ENCODE assay signal across 21 mouse cellular contexts in genomic region chr16:57508351-57508750, GRCm38 (mm10).
"Had no signal": no experiment of that assay in that cellular context is flagged by ENCODE, and none has a peak within 500 bp of the region (broad histone marks: within the 10 kb centered on the region; RNA-seq: fewer than 3 reads in every experiment).

No protein-coding gene starts in this region.

- H3K4me1 ChIP-seq: limb, embryonic 10.5 days; limb, embryonic 13.5 days; liver, embryonic 12.5 days; liver, embryonic 15.5 days had no signal

- H3K27me3 ChIP-seq: limb, embryonic 13.5 days; liver, embryonic 12.5 days; liver, embryonic 15.5 days; lung, embryonic 15.5 days had no signal

- H3K9me3 ChIP-seq: limb, embryonic 10.5 days; limb, embryonic 13.5 days; liver, embryonic 12.5 days; liver, embryonic 15.5 days; lung, embryonic 15.5 days had no signal

- H3K27ac ChIP-seq: kidney, postnatal 0 days; layer of hippocampus, adult 2 months; limb, embryonic 10.5 days; limb, embryonic 13.5 days; liver, embryonic 12.5 days; liver, embryonic 15.5 days; lung, embryonic 15.5 days; macrophage had no signal

- DNase-seq: kidney, adult 2 months; kidney, postnatal 25 days; layer of hippocampus, adult 9-11 months; liver; lung, adult 18-20 months; lung, postnatal 14 days; midbrain, embryonic 14.5 days; right cerebral cortex, adult 18-20 months; right cerebral cortex, postnatal 14 days; right cerebral cortex, postnatal 4 days; thymus, adult 18-20 months; thymus, postnatal 4 days had no signal

- ATAC-seq: liver, embryonic 12.5 days had no signal

- H3K4me2 ChIP-seq: limb, embryonic 13.5 days; liver, embryonic 12.5 days; liver, embryonic 15.5 days; lung, embryonic 15.5 days; midbrain, embryonic 11.5 days had no signal

- H3K36me3 ChIP-seq: limb, embryonic 10.5 days; limb, embryonic 13.5 days; liver, embryonic 12.5 days; liver, embryonic 15.5 days; lung, embryonic 15.5 days had no signal

- H3K4me3 ChIP-seq: layer of hippocampus, adult 2 months; limb, embryonic 10.5 days; limb, embryonic 13.5 days; liver, embryonic 12.5 days; liver, embryonic 15.5 days; lung, embryonic 15.5 days had no signal

- H3K9ac ChIP-seq: limb, embryonic 13.5 days; liver, embryonic 12.5 days; liver, embryonic 15.5 days; lung, embryonic 15.5 days had no signal
